Mouse (Mus musculus) small intestine, adult 2 months (tissue): Measurements from ENCODE around the gene Il17re.

Experiments used
- CTCF ChIP-seq: fragments of 200-500 bp; IDR thresholded peaks from 2 replicates; pipeline ENCODE4 v1.5.1; 2012; ENCODE audit warnings: low read depth, mild to moderate bottlenecking, control low read depth, inconsistent platforms, low read length, moderate library complexity, mixed read lengths; ENCODE audit not compliant: insufficient replicate concordance, insufficient read length; ENCODE audit errors: extremely low read depth
- POLR2A ChIP-seq: fragments of 200-500 bp; IDR thresholded peaks from 2 replicates; pipeline ENCODE4 v1.6.1; 2012; ENCODE audit warnings: low read depth, mild to moderate bottlenecking, control low read depth, inconsistent platforms, low read length, moderate library complexity

- no peak for TF ChIP-seq POLR2A
- no peak for TF ChIP-seq CTCF
These were observed 7.3 kb downstream of the Il17re start for GRCm38 (mm10) chr6:113465602-113466001.
